Mouse (Mus musculus) frontal cortex, adult (tissue): ENCODE data around the gene Mypn.

Experiments used
- ATAC-seq: cut with Nextera tagmentation; 2 replicates; pipeline ENCODE4 v1.9.2; 2017; ENCODE audit warnings: mild to moderate bottlenecking, moderate library complexity, mixed read lengths; ENCODE audit not compliant: low TSS enrichment

The Mypn gene

GRCm38 (mm10) chr10:63154726-63155125 lies 49.0 kb downstream of the Mypn start:
- no peak for ATAC-seq

GRCm38 (mm10) chr10:63154226-63154625 lies 49.5 kb downstream of the Mypn start:
- ATAC-seq = no peak

GRCm38 (mm10) chr10:63153563-63153962 lies 50.2 kb downstream of the Mypn start:
- peak; percentile 8; the same call in 1 of the 2 replicates for ATAC-seq

- no peak for ATAC-seq
These were observed 51.4 kb downstream of the Mypn start for GRCm38 (mm10) chr10:63152358-63152757.

- ATAC-seq = peak; percentile 31
These were observed 61.1 kb downstream of the Mypn start for GRCm38 (mm10) chr10:63142660-63143059.

GRCm38 (mm10) chr10:63136436-63136835 lies 67.3 kb downstream of the Mypn start:
- no peak for ATAC-seq

- peak; percentile 92 for ATAC-seq
These were observed 68.1 kb downstream of the Mypn start for GRCm38 (mm10) chr10:63135680-63136079.

- no peak for ATAC-seq
These were observed 70.4 kb downstream of the Mypn start for GRCm38 (mm10) chr10:63133326-63133725.

GRCm38 (mm10) chr10:63132356-63132755 lies 71.4 kb downstream of the Mypn start:
- ATAC-seq = no peak

- no peak for ATAC-seq
These were observed 73.3 kb downstream of the Mypn start for GRCm38 (mm10) chr10:63130500-63130899.

- ATAC-seq = peak; percentile 95
These were observed 75.5 kb downstream of the Mypn start for GRCm38 (mm10) chr10:63128256-63128655.

- no peak for ATAC-seq
These were observed 76.6 kb downstream of the Mypn start for GRCm38 (mm10) chr10:63127156-63127555.

GRCm38 (mm10) chr10:63126116-63126515 lies 77.6 kb downstream of the Mypn start:
- ATAC-seq = no peak

- ATAC-seq = no peak
These were observed 78.4 kb downstream of the Mypn start for GRCm38 (mm10) chr10:63125343-63125742.

GRCm38 (mm10) chr10:63124016-63124415 lies 79.7 kb downstream of the Mypn start:
- ATAC-seq = no peak

GRCm38 (mm10) chr10:63123141-63123540 lies 80.6 kb downstream of the Mypn start:
- ATAC-seq = no peak

- ATAC-seq = peak; percentile 77; the same call in 1 of the 2 replicates
These were observed 81.2 kb downstream of the Mypn start for GRCm38 (mm10) chr10:63122516-63122915.

GRCm38 (mm10) chr10:63121961-63122360 lies 81.8 kb downstream of the Mypn start:
- ATAC-seq = no peak

- ATAC-seq = no peak
These were observed 83.8 kb downstream of the Mypn start for GRCm38 (mm10) chr10:63119916-63120315.

GRCm38 (mm10) chr10:63117583-63117982 lies 86.2 kb downstream of the Mypn start:
- ATAC-seq = no peak

- no peak for ATAC-seq
These were observed 87.4 kb downstream of the Mypn start for GRCm38 (mm10) chr10:63116376-63116775.

GRCm38 (mm10) chr10:63115881-63116280 lies 87.9 kb downstream of the Mypn start:
- ATAC-seq = no peak

GRCm38 (mm10) chr10:63113716-63114360 lies 89.9 kb downstream of the Mypn start:
- ATAC-seq = no peak

- peak; percentile 41; the same call in 1 of the 2 replicates for ATAC-seq
These were observed 90.6 kb downstream of the Mypn start for GRCm38 (mm10) chr10:63113027-63113604.
